Mouse (Mus musculus) gastrocnemius, postnatal 25 days (tissue): ENCODE data around the gene Sel1l3. TPM values are rescaled to one million over a fixed set of nuclear protein-coding genes. Genes with fewer than 3 reads are reported as not detected.
A peak's percentile ranks its signal among the peaks of the same experiment; 100 is the strongest.

Experiments used
- DNase-seq: peaks from one replicate; pipeline ENCODE4 v3.0.0; 2022
- total RNA-seq, 2 experiments: library from RNA; stranded (reverse); gene quantifications; 1 replicate in 1 of 2; 2 replicates in 1 of 2; pipeline ENCODE4 v1.2.3; 2021

Gene Sel1l3
- total RNA-seq, 2 experiments from 2014 or later, result 71.7 to 90.2 TPM

DNA sequence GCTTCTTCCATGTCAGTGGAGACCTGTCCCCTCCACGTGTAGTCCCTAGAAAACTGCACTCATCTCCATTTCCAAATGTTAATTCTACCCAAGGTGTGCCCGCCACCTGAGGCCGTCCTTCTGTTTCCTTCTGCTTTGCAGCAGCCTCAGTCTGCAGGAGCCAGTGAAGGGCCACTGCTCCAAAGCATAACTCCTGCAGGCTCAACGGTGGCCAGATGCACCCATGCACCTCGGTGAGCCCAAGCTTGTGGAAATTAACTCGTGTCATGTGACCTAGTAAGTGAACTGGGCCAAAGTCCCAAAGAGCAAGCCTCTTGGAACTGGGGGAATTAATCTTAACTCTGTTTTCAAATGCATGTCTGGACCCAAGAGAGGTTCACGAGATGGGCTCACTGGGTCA is 40.8 kb downstream of the Sel1l3 start:
- DNase-seq, result no peak

DNA sequence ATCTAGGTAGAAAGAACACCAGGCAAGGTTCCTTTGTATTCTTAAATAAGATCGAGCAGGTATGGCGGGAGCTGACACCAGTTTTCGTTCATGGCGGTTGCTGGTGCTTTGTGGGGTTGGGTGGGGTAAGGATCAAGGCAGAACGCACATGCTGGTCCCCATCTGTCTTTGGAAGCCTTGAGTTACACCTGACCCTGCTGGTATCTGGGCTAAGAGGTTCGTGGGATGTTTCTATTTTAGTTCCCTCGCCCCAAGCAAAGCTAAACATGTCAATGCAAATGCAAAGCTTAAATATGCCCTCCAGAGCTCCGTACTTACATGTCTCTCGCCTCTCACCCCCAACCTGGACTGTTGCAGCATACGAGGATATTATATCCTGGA is 41.5 kb downstream of the Sel1l3 start:
- no peak for DNase-seq

DNA sequence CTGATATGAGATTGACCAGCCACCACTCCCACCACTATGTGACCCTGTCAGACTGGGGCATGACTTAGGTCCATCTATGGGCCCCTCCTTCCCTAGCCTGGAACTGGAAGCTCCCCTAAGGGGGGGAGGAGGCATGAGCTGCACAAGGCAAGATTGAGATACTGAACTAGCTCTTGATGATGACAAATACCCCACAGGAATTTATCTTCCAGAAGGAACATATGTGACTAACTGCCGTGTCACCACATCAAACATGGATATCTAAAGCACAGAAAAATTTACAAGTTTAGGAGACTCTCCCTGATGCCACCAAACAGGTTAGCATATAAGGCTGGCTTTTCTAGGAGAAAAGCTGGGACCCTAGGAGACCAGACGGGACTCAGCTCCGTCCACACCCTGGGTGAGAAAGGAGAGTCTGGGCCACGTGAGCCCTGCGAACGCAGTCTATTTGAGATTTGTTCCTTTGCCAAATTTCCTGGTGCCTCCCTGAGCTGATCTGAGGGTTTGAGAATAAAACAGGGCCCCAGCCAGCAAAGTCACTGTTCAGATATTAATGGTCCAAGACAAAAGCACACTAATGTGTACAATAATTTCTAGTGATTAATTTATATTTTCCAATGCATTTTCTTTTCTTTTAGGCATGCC is 42.0 kb downstream of the Sel1l3 start:
- DNase-seq, result no peak

DNA sequence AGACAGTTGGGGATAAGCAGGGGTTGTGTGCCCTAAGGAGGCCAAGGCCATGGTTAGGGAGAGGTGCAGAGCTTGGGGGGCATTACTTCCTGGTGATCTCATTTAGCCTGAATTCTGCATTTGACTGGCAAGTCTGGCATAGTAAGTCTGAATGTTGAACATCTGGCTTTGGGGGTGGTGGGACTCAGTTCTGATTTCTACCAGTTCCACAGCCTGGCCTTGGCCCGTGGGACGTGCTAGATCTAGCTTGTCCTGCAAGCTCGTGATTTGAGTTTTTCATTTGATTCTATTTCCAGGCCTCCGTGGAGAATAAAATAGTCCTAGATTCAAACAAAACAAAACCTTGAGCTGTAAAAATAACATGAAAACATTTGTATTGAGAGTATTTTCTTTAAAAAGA is 46.2 kb downstream of the Sel1l3 start:
- DNase-seq, result no peak

DNA sequence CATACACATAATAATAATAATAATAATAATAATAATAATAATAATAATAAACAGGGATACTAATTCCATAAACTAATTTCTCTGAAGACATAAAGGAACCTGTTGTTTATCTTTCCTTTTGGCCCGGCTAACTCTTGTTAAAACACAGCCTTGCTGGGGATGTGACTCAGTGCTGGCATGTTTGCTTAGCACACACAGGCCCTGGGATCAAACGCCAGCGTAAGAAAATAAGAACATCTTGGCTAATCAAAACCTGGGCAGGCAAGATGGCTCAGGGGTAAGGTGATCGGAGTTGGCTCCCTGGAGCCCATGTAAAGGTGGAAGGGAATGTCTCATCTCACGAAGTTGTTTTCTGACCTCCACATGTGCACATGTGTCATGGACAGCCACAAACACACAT is 48.1 kb downstream of the Sel1l3 start:
- no peak for DNase-seq

DNA sequence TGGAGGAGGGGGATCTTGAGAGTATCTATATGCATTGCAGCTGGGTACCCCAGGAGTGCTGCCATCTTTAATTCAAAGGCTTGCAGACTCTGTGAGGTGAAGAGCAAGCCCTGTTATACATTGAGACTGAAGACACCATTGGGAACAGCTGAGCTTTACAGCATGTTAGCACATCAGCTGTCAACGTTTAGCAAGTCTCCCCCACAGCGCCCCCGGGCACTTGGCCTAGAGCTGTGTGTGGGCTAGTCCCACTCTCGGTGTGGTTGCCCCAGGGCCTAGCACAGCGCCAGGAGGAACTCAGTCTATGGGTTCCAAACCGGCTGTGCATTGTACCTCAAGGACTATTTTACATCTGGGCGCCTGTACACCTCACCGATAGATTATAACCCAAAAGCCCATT is 51.3 kb downstream of the Sel1l3 start:
- no peak for DNase-seq

DNA sequence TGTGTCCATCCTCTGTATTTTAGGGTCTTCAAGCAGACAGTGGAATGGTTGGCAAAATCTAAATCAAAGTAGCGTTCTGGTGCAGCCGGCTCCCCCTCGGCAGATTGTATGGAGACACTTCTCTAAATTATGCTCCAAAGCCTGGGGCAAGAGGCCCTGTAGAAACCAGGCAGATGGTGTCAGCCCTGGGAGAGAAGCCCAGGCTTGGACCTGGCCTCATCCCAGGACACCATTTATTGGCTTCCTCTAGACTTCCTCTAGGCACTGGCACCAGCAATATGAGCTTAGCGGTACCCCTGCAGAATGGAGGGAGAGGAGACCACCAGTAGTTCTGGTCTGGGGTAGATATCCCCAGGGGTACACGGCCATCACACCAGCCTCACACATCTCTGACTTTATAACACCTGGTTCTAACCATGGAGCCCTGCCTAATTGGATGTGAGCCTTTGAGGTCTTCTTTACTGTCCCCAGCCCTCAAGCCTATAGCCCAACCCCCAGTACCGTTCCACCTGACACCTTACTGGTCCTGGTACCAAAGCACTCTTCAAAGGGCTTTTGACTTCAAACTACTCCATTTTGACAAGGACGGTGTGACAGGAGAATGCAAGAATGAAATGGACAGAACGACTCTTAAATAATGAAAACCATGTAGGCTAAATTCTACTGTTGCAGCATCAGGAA is 52.1 kb downstream of the Sel1l3 start:
- peak; percentile 36 for DNase-seq

DNA sequence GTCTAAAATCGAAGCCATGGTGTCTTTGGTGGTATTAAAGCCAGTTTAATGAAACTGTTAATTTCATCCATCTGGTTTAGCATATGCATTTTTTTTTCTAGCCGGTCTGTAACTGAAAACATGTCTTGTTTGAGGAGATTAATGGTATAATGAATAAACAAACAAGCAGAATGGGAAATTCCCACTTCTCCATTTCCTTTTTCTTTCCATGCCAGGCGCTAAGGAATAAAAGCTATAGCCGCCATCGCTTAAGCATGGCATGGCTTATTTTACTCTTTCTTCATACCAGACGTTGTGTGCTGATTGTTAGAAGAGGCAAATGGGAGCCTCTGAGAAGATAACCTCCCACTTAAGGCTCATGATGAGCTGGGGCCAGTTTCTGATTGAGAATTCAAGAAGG is 53.5 kb downstream of the Sel1l3 start:
- no peak for DNase-seq

DNA sequence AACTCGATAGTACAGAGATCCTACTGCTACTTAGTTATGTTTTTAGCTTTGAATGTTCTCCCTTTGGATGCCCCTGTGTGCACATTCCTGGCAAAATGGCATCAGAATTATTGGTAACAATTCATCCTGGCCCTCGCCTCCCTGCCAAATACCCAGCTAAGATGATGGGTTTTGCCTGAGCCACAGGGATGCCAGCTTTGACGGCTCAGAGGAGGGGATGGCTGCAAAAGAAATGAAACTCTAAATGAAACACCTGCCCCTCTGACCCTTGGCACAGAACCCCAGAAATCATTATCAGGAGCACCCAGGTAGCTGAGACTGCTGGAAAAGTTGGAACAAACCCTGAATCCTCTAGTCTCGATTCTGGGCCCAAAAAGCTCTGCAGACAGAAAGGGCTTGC is 54.1 kb downstream of the Sel1l3 start:
- DNase-seq, result no peak

DNA sequence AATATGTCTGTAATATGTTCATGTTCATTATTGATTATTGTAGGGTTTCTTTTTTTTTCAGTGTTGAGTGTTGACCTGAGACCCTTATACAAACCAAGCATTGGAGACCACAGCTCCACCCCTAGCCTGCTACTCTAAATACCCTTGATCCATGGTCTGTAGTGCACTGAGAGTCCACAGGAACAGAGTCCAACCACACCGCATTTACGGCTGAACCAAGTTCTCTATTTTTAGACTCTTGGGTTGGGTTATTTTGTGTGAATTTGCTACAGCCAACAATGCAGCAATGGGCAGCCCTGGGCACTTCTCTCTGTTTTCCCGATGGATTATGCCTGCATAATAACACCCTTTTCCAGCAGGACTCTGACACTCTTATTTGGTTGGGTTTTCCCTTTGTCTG is 54.6 kb downstream of the Sel1l3 start:
- DNase-seq, result no peak

DNA sequence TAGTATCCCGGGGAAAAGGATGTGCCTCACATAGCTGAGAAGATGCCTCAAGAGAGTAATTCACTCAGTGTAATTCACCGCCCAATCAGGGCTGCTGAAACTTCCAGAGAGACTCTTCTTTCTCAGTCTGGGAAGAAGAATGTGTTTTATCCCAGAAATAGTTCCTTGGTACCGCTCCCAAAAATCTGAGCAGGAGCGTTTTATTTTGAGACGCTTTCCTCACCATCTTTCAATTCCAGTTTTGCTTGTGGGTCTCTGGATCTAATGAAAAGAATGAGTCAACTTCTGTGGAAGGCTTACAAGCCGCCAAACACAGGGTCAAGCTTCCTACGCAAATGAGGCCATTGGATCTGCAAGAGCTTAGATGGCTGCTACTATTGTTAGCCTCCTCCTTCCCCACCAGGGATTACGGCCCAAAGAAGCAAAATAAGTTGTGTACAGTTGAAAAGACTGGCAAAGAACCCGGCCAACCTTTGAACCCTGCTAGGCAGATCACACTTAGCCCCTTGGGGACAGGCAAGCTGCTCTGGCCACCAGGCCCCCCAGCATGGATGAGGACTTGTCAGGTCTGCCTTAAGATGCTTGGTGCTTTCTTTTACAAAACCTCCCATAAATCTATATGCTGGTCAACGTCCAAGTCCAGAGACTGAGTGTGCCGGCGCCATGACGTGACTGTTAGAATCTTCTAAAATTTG is 57.6 kb downstream of the Sel1l3 start:
- peak; percentile 35 for DNase-seq

DNA sequence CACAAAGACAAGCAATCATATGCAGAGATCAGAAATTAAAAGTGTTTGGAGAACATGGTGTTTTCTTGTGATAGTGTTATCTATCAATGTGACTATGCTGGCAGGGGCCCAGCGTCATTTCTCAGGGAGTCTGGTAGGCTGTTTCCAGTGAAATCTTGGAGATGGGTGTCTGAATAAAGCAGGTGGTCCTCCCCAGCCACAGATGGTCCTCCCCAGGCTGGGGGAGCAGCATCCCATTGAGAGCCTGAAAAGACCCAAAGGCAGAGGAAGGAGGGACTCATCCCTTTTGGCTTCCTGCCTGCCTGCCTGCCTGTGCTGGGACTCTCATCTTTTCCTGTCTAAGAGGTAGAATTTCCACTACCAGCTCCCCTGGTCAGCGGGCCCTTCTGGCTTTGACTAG is 59.2 kb downstream of the Sel1l3 start:
- DNase-seq, result no peak

DNA sequence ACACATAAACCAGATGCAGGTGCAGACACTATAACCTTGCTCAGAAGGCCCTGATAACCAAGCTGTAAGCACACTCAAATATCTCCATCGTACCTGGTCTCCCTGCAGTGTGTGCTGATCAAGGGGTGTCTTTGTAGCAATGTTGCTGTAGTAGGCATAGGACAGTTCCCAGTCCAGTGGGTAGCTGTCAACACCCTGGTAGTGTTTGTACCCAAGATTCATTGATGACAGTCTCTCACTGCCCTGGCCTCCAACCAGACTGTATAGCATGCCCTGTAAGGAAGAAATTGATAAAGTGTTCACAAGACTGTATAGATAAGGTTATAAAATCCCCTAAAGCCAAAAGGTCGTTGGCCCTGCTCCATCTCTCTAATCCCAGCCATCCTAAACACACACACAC is 59.6 kb downstream of the Sel1l3 start:
- no peak for DNase-seq

DNA sequence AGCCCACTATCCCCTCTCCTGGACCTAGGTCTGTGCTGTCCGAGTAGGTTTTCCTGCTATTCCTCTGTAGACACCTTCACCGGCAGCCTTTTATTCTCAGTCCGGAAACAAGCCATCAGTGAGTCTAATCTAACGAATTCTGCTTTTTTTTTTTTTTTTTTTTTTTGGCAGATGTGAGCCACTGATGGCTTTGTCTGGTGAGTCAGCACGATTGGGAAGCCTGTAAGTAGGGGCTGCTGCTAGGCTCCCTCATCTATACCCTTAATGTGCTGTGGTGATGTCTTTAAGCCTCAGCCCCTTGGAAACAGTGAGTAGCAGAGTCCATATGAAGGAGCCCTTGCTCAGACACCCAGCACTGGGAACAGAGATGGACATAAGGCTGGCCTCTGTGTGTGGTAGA is 60.6 kb downstream of the Sel1l3 start:
- no peak for DNase-seq

DNA sequence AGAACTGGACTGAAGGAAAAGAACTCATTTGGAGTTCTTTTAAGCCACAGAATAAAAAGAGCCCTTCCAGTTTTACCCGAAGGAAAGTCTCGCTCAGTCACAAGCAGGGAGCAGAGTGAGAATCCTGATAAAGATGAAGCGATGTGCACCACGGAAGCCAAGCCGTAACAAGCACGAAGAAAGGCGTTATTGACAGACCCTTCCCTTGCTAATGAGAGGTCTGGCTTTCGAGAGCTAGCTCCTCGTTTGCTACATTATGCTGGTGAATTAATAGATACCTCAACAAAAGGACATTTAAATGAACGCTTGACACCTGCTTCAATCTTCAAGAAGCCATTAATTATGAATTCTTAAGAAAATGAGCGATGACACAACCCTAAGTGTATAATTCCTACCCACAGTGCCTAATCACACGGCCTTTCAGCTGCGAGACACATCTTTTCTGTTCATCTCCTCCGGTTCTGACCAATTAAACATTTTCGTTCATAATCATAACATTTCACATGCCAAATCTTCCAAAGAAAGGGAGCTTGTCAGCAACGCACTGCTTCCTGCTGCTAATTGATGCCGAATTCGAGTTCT is 62.3 kb downstream of the Sel1l3 start:
- DNase-seq, result no peak

DNA sequence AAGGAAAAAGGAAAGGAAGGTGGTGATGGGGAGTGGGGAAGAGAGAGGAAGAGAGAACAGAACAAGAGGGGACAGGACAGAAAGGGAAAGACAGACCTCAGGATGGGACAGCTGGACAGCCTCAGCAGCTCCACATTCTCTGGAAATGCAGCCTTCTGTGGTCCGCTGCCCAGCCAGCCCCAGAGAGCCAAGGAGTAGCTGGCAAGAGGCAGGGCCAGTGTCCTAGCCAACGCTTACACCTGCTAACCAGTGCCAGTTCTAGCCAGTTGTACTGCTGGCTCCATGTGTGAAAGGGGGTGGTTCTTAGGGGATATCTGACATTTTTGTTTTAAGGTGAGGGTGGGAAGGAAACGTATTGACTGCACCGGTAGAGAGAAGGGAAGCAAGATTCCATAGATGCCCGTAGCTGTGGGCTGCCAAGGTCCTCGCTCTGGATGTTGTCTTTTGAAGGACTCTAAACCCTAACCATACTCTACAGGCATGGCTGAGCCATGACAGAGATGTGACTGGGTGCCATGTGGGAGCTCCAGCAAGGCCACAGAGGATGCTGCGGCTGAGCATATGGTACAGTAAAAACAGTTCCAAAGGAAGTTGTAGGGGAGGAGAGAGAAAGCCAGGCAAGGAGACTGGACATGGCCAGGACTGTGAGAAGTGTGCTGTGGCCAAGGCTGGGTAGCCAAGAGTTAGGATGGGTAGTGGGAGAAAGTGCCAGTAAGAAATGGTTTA is 64.6 kb downstream of the Sel1l3 start:
- DNase-seq, result peak; percentile 79

DNA sequence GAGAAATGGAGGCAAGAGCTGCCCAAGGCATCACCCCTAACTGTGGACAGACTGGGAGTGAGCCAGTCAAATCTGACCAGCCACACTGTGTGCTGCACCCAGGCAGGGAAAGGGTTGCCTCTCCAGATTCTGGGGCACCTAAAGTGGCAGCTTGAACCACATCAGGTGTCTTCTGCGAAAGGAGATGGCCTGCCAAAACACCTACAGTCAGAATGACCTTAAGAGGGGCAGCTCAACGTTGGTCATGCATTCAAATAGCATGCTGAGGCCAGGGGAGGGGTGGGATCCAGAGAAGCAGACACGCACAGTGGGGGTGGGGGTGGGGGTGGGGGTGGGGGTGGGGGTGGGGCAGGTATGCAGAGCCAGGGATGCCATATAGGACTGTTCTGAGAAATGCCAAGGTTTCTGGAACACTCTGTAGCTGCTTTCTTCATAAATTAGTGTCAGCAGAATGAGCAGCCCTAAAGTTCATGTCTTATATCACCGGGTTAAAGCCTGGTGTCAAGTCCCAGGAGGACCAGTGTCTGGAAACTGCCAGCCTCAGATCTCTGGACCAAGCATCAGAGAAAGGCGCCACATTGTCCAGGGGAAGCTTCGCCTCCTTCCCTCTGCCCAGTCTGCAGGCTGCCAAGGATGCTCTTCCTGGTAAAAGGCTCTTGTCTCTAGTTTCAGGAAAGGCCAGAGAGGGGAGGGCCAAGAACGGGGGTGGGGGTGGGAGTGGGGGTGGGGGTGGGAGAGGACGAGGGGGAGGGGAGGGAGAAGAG is 65.4 kb downstream of the Sel1l3 start:
- DNase-seq, result peak; percentile 22

DNA sequence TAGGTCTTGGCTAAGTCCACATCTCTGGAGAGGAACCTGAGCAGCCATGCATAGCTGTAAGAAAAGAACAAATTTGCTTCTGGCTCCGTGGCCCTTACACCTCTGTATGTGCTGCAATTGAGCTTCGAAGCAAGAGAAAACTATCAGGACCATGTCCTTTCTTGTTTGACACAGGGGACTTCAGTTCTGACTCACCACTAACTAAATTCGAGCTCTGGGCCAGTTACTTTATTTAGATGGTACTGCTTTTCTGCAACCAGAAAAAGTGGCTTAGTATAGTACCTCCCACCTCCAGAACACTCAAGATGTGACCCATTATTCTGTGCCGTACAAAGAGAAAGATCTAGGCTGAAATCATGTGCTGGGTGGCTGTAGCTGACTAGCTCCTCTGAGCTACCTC is 66.3 kb downstream of the Sel1l3 start:
- DNase-seq, result no peak

DNA sequence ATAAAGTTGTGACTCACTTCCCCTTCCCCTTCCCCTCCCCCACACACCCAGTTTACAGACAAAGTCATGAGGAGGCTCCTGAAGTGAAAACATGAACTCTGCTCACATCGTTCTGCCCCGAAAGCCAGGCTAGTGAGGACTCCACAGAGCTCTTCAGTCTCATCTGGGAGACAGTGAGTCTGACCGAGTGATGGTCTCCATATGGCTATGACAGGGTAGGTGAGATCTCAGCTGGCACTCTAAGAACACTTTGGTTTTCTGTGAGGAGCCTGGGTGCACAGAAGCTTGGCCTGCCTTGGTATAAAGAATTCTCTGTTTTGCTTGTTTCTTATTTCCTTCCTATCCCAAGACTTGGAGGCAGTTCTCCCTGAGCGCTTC is 67.1 kb downstream of the Sel1l3 start:
- no peak for DNase-seq

DNA sequence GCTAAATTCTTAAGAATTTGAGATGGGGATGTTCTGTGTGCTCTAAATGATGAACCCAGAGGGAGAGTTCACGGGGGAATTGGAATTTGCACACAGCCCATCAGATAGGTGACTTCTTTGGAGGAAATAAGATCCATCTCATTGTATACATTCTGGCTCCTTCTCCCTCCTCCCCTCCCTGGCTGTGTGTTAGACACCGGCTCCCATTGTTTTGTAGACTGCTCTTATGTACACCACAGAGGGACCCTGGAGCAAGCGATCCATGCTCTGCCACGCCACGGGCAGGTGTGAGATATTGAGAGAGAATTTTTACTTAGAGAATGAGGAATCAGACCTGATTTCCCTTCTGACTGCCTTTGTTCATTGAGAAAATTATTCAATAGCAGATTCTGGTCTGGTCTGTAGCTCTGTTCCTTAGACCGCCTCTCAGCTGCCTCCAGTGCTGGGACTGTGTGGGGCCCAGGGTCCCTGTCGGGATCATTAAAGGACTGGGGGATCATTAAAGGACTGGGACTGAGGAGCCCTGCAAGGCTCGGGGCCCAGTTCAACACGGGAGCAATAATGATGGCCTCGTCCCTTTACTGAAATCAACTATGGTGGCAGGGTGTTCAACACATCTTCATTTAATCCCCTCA is 67.6 kb downstream of the Sel1l3 start:
- no peak for DNase-seq

DNA sequence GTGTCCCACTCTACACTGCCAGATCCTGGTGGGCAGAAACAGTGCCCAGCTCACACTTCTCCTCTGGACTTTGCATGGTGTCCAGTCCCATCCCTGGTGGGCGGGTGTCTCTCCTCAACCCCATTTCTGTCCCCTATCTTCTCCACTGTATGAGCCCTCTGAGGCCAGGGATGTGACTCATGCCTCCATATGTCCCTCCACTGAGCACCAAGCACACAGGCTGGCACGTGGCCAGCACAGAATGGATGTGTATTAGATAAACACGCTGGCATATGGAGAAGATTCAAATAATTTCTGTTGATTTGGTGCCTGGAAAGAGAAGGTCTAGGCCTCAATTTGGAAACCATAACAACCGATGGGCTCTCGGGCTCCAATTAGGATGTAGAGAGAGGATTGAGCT is 71.1 kb downstream of the Sel1l3 start:
- no peak for DNase-seq
